Mouse (Mus musculus) cerebellum, adult 8-10 months (tissue): Measurements from ENCODE around the gene Man2b2.

Experiments used
- DNase-seq: peaks from one replicate; pipeline ENCODE4 v3.0.0; 2022

Gene Man2b2

GRCm38 (mm10) chr5:36831272-36831671, 819 bp upstream of the Man2b2 start:
- DNase-seq: peak; percentile 51

GRCm38 (mm10) chr5:36829098-36829497, 1.4 kb downstream of the Man2b2 start:
- DNase-seq: no peak

- no peak for DNase-seq
Measured at GRCm38 (mm10) chr5:36822907-36823306, 7.5 kb downstream of the Man2b2 start.

GRCm38 (mm10) chr5:36820142-36820541, 10.3 kb downstream of the Man2b2 start:
- peak; percentile 61 for DNase-seq

- no peak for DNase-seq
Measured at GRCm38 (mm10) chr5:36819742-36820141, 10.7 kb downstream of the Man2b2 start.

GRCm38 (mm10) chr5:36817738-36818137, 12.7 kb downstream of the Man2b2 start:
- no peak for DNase-seq

- DNase-seq: no peak
Measured at GRCm38 (mm10) chr5:36814554-36814953, 15.9 kb downstream of the Man2b2 start.

GRCm38 (mm10) chr5:36811413-36811812, 19.0 kb downstream of the Man2b2 start:
- peak; percentile 78 for DNase-seq

GRCm38 (mm10) chr5:36810634-36811033, 19.8 kb downstream of the Man2b2 start:
- DNase-seq: no peak

- no peak for DNase-seq
Measured at GRCm38 (mm10) chr5:36809123-36809522, 21.3 kb downstream of the Man2b2 start.

- DNase-seq: no peak
Measured at GRCm38 (mm10) chr5:36807106-36807505, 23.3 kb downstream of the Man2b2 start.

GRCm38 (mm10) chr5:36797291-36797690, 33.2 kb downstream of the Man2b2 start:
- DNase-seq: no peak

GRCm38 (mm10) chr5:36796296-36797014, 34.0 kb downstream of the Man2b2 start, which contains the start of gene Mrfap1:
TSS of gene Mrfap1 (minus strand) at chr5:36796772.
- peak; percentile 96 for DNase-seq

- DNase-seq: peak; percentile 66
Measured at GRCm38 (mm10) chr5:36795647-36796295, 34.7 kb downstream of the Man2b2 start.

- no peak for DNase-seq
Measured at GRCm38 (mm10) chr5:36791861-36792260, 38.6 kb downstream of the Man2b2 start.

- DNase-seq: no peak
Measured at GRCm38 (mm10) chr5:36786052-36786451, 44.4 kb downstream of the Man2b2 start.

- no peak for DNase-seq
Measured at GRCm38 (mm10) chr5:36779512-36779911, 50.9 kb downstream of the Man2b2 start.

GRCm38 (mm10) chr5:36778901-36779300, 51.6 kb downstream of the Man2b2 start:
- no peak for DNase-seq

GRCm38 (mm10) chr5:36777186-36777585, 53.3 kb downstream of the Man2b2 start:
- DNase-seq: no peak

- no peak for DNase-seq
Measured at GRCm38 (mm10) chr5:36776021-36776575, 54.4 kb downstream of the Man2b2 start.

- no peak for DNase-seq
Measured at GRCm38 (mm10) chr5:36775317-36775716, 55.1 kb downstream of the Man2b2 start.

GRCm38 (mm10) chr5:36772586-36772985, 57.9 kb downstream of the Man2b2 start:
- no peak for DNase-seq

GRCm38 (mm10) chr5:36769603-36770002, 60.9 kb downstream of the Man2b2 start:
- no peak for DNase-seq
